Mouse (Mus musculus): ENCODE data around the gene Znfx1. TPM values are rescaled to one million over a fixed set of nuclear protein-coding genes. Genes with fewer than 3 reads are reported as not detected.

Gene Znfx1
- polyA plus RNA-seq, 1 experiment = 15.8 TPM

DNA sequence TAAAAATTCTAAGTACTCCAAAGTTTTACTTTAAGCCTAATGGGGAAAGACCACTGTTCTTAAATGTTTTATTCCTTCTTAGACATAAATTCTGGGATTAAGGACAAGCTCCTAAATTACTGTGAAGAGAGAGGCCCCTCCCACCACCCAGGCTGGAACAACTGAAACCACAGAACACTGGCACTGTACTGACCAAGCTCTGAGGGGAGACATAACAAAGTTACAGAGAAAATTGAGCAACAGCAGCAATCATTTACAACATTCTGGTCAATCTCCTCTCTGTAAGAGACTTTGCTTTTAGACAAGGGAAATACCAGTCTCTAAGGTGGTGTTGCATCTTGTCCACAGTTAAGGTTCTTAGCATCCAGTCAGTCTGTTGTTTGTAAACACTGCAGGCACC is 70.9 kb downstream of the Znfx1 start:
- peaks cover 91% of the 10 kb centered on the region for H3K79me2 ChIP-seq (ENCODE audit: control insufficient read depth, insufficient read depth)
- H3ac ChIP-seq (ENCODE audit: control insufficient read depth, insufficient read length, low read depth) = no peak overlapping the region
- no peak overlapping the region for H3K4me3 ChIP-seq (ENCODE audit: insufficient read depth, poor library complexity, severe bottlenecking)
- H3K27me3 ChIP-seq (ENCODE audit: control insufficient read depth, insufficient read depth, insufficient read length) = no peaks in the 10 kb centered on the region
- TF ChIP-seq CEBPB (IDR thresholded peaks at IDR 0.05; ENCODE audit: low read depth) = peak; percentile 73
- no peak for TF ChIP-seq CTCF (IDR thresholded peaks at IDR 0.05; ENCODE audit: control insufficient read depth, insufficient read depth, insufficient read length)
- no peaks in the 10 kb centered on the region for H3K36me3 ChIP-seq (ENCODE audit: control insufficient read depth, insufficient read depth)
- peaks cover 80% of the 10 kb centered on the region for H3K79me3 ChIP-seq (ENCODE audit: low read depth)

DNA sequence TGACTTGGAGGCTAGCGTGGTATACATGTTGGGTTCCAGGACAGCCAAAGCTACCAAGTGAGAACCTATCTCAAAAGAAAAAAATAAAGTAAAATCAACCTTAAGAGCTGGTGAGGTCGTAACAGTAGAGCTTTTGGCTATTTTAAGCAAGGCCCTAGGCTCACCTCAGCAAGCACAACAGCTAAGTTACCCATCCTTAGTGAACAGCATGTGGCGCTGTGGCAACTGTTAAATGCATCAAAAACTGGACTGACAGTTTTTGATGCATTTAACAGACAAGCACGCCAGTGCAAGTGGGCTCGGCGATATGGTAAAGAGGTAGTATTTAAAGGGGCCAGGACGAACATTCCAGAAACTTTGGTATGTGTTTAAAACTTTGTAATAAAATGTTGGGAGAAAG is 72.0 kb downstream of the Znfx1 start:
- Histone ChIP-seq H3ac (ENCODE audit: control insufficient read depth, insufficient read length, low read depth) (no peak overlapping the region), H3K4me3 (ENCODE audit: insufficient read depth, poor library complexity, severe bottlenecking) (no peak overlapping the region), H3K27me3 (ENCODE audit: control insufficient read depth, insufficient read depth, insufficient read length) (no peaks in the 10 kb centered on the region), H3K36me3 (ENCODE audit: control insufficient read depth, insufficient read depth) (no peaks in the 10 kb centered on the region), H3K79me2 (ENCODE audit: control insufficient read depth, insufficient read depth) (peaks cover 100% of the 10 kb centered on the region), H3K79me3 (ENCODE audit: low read depth) (peaks cover 90% of the 10 kb centered on the region)
- TF ChIP-seq USF1 (IDR thresholded peaks at IDR 0.05; ENCODE audit: low read depth) (no peak), MAX (IDR thresholded peaks at IDR 0.05) (no peak), MYOG (IDR thresholded peaks at IDR 0.05; ENCODE audit: control insufficient read depth, extremely low read depth, insufficient read length) (no peak), FOSL1 (IDR thresholded peaks at IDR 0.05; ENCODE audit: insufficient read depth, low read length, poor library complexity, severe bottlenecking) (no peak), CTCF (IDR thresholded peaks at IDR 0.05; ENCODE audit: control insufficient read depth, insufficient read depth, insufficient read length) (no peak), MYOD1 (IDR thresholded peaks at IDR 0.05; ENCODE audit: control insufficient read depth, insufficient read length, low read depth) (no peak), CEBPB (IDR thresholded peaks at IDR 0.05; ENCODE audit: low read depth) (no peak)

Other genes with a start within 250 kb of the Znfx1 start
- gene Cse1l, start 157.0 kb downstream of the Znfx1 start, polyA plus RNA-seq (2012; fragmentation: generic; extraction: Trizol) = 41.5 TPM
- gene Stau1, start 66.7 kb downstream of the Znfx1 start, polyA plus RNA-seq (2012; fragmentation: generic; extraction: Trizol) = 53.4 TPM
- 76.4 TPM for gene Ddx27, start 47.8 kb downstream of the Znfx1 start, polyA plus RNA-seq (2012; fragmentation: generic; extraction: Trizol)
- not detected for gene Kcnb1, start 127.1 kb upstream of the Znfx1 start, polyA plus RNA-seq (2012; fragmentation: generic; extraction: Trizol)
- gene Ptgis, start 177.6 kb upstream of the Znfx1 start, polyA plus RNA-seq (2012; fragmentation: generic; extraction: Trizol) = 78.8 TPM

Measured in C2C12 (cell line).